Comparison of ENCODE assay signal across 23 mouse cellular contexts in the genomic region with DNA sequence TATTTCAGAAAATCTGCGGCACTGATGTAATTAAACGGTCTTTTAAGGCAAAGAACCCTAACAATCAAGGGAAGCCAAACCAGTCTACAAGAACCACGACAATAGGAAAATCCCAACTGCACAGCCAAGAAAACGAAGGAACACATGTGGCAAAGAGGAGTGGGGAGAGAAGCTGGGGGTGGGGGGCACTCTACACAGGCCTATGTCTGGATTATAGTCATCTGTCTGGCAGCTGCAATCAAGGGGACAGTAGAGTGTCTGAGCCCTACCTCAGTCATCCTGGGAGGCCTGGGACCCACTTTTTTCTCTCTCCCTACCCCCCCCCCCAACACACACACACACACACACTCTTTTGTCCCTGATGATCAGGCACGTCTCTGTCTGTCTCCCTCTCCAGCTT. TPM values are rescaled to one million over a fixed set of nuclear protein-coding genes. Genes with fewer than 3 reads are reported as not detected.
DNase-seq lines count a peak whose midpoint lies in the region; ATAC-seq and TF ChIP-seq lines count a peak whose summit lies in the region.
"Had no signal": no experiment of that assay in that cellular context is flagged by ENCODE, and none has a peak within 500 bp of the region (broad histone marks: within the 10 kb centered on the region; RNA-seq: fewer than 3 reads in every experiment).

No protein-coding gene starts in this region.

- DNase-seq in hindbrain, postnatal 0 days (ENCODE audit: low spot score) = no peak
- DNase-seq in midbrain, embryonic 10.5 days (ENCODE audit: low spot score) = no peak
- no peak for DNase-seq in cerebellum, adult 11-12 months
- DNase-seq: cerebellum, adult 8-10 months; gastrocnemius, adult 2 months; kidney, adult 9 months; lung, adult 18-20 months; spleen, adult 18-20 months had no signal

- no peaks in the 10 kb centered on the region for H3K9me3 ChIP-seq in hindbrain, embryonic 12.5 days (replicated peaks)
- no peaks in the 10 kb centered on the region for H3K9me3 ChIP-seq in hindbrain, postnatal 0 days (ENCODE audit: low read length)
- no peaks in the 10 kb centered on the region for H3K9me3 ChIP-seq in midbrain, embryonic 10.5 days (replicated peaks)
- H3K9me3 ChIP-seq in midbrain, embryonic 15.5 days = no peaks in the 10 kb centered on the region
- H3K9me3 ChIP-seq in embryonic facial prominence, embryonic 13.5 days = no peaks in the 10 kb centered on the region
- H3K9me3 ChIP-seq in stomach, embryonic 16.5 days (replicated peaks; ENCODE audit: control insufficient read depth, low read length) = no peaks in the 10 kb centered on the region
- H3K9me3 ChIP-seq: forebrain, embryonic 12.5 days; heart, embryonic 13.5 days; midbrain, embryonic 13.5 days had no signal

- H3K27ac ChIP-seq in hindbrain, embryonic 12.5 days = peak overlapping the region; percentile 52
- no peak overlapping the region for H3K27ac ChIP-seq in hindbrain, postnatal 0 days
- 0 out of 2 replicates have a peak overlapping the region, but pooled peaks have one; percentile 13 for H3K27ac ChIP-seq in midbrain, embryonic 10.5 days (replicated peaks)
- H3K27ac ChIP-seq in midbrain, embryonic 15.5 days = no peak overlapping the region
- H3K27ac ChIP-seq in embryonic facial prominence, embryonic 13.5 days = peak overlapping the region; percentile 72
- H3K27ac ChIP-seq in stomach, embryonic 16.5 days (ENCODE audit: low read length) = peak overlapping the region; percentile 8; the same call in 1 of the 2 replicates
- H3K27ac ChIP-seq: forebrain, embryonic 12.5 days; gastrocnemius, adult 2 months; heart, embryonic 13.5 days; midbrain, embryonic 13.5 days had no signal

- H3K36me3 ChIP-seq in hindbrain, embryonic 12.5 days = no peaks in the 10 kb centered on the region
- H3K36me3 ChIP-seq in hindbrain, postnatal 0 days (ENCODE audit: insufficient read depth, low read length) = no peaks in the 10 kb centered on the region
- H3K36me3 ChIP-seq in midbrain, embryonic 10.5 days = no peaks in the 10 kb centered on the region
- H3K36me3 ChIP-seq in midbrain, embryonic 15.5 days (replicated peaks) = no peaks in the 10 kb centered on the region
- no peaks in the 10 kb centered on the region for H3K36me3 ChIP-seq in embryonic facial prominence, embryonic 13.5 days
- no peaks in the 10 kb centered on the region for H3K36me3 ChIP-seq in stomach, embryonic 16.5 days (ENCODE audit: control insufficient read depth, insufficient read depth, low read length)
- H3K36me3 ChIP-seq: forebrain, embryonic 12.5 days; heart, embryonic 13.5 days; midbrain, embryonic 13.5 days had no signal

- H3K9ac ChIP-seq in hindbrain, embryonic 12.5 days = no peak overlapping the region
- H3K9ac ChIP-seq in hindbrain, postnatal 0 days (replicated peaks; ENCODE audit: low read length) = no peak overlapping the region
- H3K9ac ChIP-seq in midbrain, embryonic 15.5 days = no peak overlapping the region
- H3K9ac ChIP-seq in embryonic facial prominence, embryonic 13.5 days = no peak overlapping the region
- H3K9ac ChIP-seq in stomach, embryonic 16.5 days (ENCODE audit: low read length) = no peak overlapping the region
- H3K9ac ChIP-seq: forebrain, embryonic 12.5 days; heart, embryonic 13.5 days; midbrain, embryonic 13.5 days had no signal

- 65% methylated on average over 5 of the region's 5 CpGs for WGBS in hindbrain, embryonic 12.5 days
- WGBS in hindbrain, postnatal 0 days = 71% methylated on average over 5 of the region's 5 CpGs
- WGBS in midbrain, embryonic 10.5 days = 80% methylated on average over 5 of the region's 5 CpGs
- 58% methylated on average over 5 of the region's 5 CpGs for WGBS in midbrain, embryonic 15.5 days
- 23% methylated on average over 5 of the region's 5 CpGs for WGBS in embryonic facial prominence, embryonic 13.5 days
- 62% methylated on average over 5 of the region's 5 CpGs for WGBS in stomach, embryonic 16.5 days

- no peak overlapping the region for H3K4me3 ChIP-seq in hindbrain, embryonic 12.5 days
- H3K4me3 ChIP-seq in hindbrain, postnatal 0 days (ENCODE audit: low read length) = no peak overlapping the region
- no peak overlapping the region for H3K4me3 ChIP-seq in midbrain, embryonic 10.5 days
- H3K4me3 ChIP-seq in midbrain, embryonic 15.5 days = no peak overlapping the region
- no peak overlapping the region for H3K4me3 ChIP-seq in embryonic facial prominence, embryonic 13.5 days
- H3K4me3 ChIP-seq in stomach, embryonic 16.5 days (replicated peaks; ENCODE audit: low read length) = no peak overlapping the region
- H3K4me3 ChIP-seq: forebrain, embryonic 12.5 days; gastrocnemius, adult 2 months; heart, embryonic 13.5 days; midbrain, embryonic 13.5 days had no signal

- H3K4me2 ChIP-seq in hindbrain, embryonic 12.5 days (replicated peaks) = no peak overlapping the region
- no peak overlapping the region for H3K4me2 ChIP-seq in hindbrain, postnatal 0 days (ENCODE audit: low read depth, low read length)
- H3K4me2 ChIP-seq in midbrain, embryonic 15.5 days = no peak overlapping the region
- no peak overlapping the region for H3K4me2 ChIP-seq in embryonic facial prominence, embryonic 13.5 days
- no peak overlapping the region for H3K4me2 ChIP-seq in stomach, embryonic 16.5 days (ENCODE audit: low read depth, low read length)
- H3K4me2 ChIP-seq: forebrain, embryonic 12.5 days; heart, embryonic 13.5 days; midbrain, embryonic 13.5 days had no signal

- no peak for TF ChIP-seq CTCF in hindbrain, postnatal 0 days (IDR thresholded peaks at IDR 0.05; ENCODE audit: low read depth)

- ATAC-seq in hindbrain, embryonic 12.5 days (ENCODE audit: low FRiP score) = no peak
- ATAC-seq in hindbrain, postnatal 0 days = no peak
- no peak for ATAC-seq in midbrain, embryonic 15.5 days (replicated peaks)
- peak; percentile 56; the same call in 1 of the 2 replicates for ATAC-seq in embryonic facial prominence, embryonic 13.5 days (ENCODE audit: insufficient number of reproducible peaks, insufficient read depth, low FRiP score, low TSS enrichment, low read depth)
- no peak for ATAC-seq in stomach, embryonic 16.5 days (ENCODE audit: insufficient read depth, low FRiP score)
- ATAC-seq: inflammation-experienced regulatory T-cells, adult 6 months; midbrain, embryonic 13.5 days had no signal

- H3K4me1 ChIP-seq in hindbrain, embryonic 12.5 days = peaks cover 6% of the 10 kb centered on the region; the same call in 1 of the 2 replicates
- no peaks in the 10 kb centered on the region for H3K4me1 ChIP-seq in hindbrain, postnatal 0 days (ENCODE audit: insufficient read depth, low read length)
- H3K4me1 ChIP-seq in midbrain, embryonic 10.5 days = peaks cover 6% of the 10 kb centered on the region
- 0 out of 2 replicates have a peak, but pooled peaks cover 2% of the 10 kb centered on the region for H3K4me1 ChIP-seq in midbrain, embryonic 15.5 days
- H3K4me1 ChIP-seq in embryonic facial prominence, embryonic 13.5 days = peaks cover 54% of the 10 kb centered on the region
- 0 out of 2 replicates have a peak, but pooled peaks cover 5% of the 10 kb centered on the region for H3K4me1 ChIP-seq in stomach, embryonic 16.5 days (ENCODE audit: control insufficient read depth, insufficient read depth, low read length)

- no peaks in the 10 kb centered on the region for H3K27me3 ChIP-seq in hindbrain, embryonic 12.5 days
- H3K27me3 ChIP-seq in hindbrain, postnatal 0 days (ENCODE audit: insufficient read depth, low read length) = no peaks in the 10 kb centered on the region
- H3K27me3 ChIP-seq in midbrain, embryonic 10.5 days (ENCODE audit: low read depth, poor library complexity, severe bottlenecking) = no peaks in the 10 kb centered on the region
- no peaks in the 10 kb centered on the region for H3K27me3 ChIP-seq in midbrain, embryonic 15.5 days (replicated peaks)
- H3K27me3 ChIP-seq in embryonic facial prominence, embryonic 13.5 days = no peaks in the 10 kb centered on the region
- H3K27me3 ChIP-seq in stomach, embryonic 16.5 days (ENCODE audit: control insufficient read depth, insufficient read depth, low read length) = no peaks in the 10 kb centered on the region
- H3K27me3 ChIP-seq: forebrain, embryonic 12.5 days; heart, embryonic 13.5 days; midbrain, embryonic 13.5 days had no signal

RNA-seq across cellular contexts. Expression of a gene that starts 12.0 kb away (rescaled TPM):
- not detected in 2 replicates for polyA plus RNA-seq in hindbrain, embryonic 12.5 days (2016; fragmentation: Nextera tagmentation; extraction: Ambion mirVana)
- total RNA-seq in hindbrain, postnatal 0 days (2014; rRNA removed) = 0.05 TPM in 1 of 2 replicates, not detected in the other
- polyA plus RNA-seq in hindbrain, postnatal 0 days (2015; fragmentation: Nextera tagmentation; extraction: Ambion mirVana) = 0.06 TPM in 1 of 2 replicates, not detected in the other
- polyA plus RNA-seq in midbrain, embryonic 10.5 days (2016; fragmentation: Nextera tagmentation; extraction: Ambion mirVana) = 0.05 TPM in 1 of 2 replicates, not detected in the other
- polyA plus RNA-seq in midbrain, embryonic 15.5 days (2015; fragmentation: Nextera tagmentation; extraction: Ambion mirVana) = not detected in 2 replicates
- polyA plus RNA-seq in embryonic facial prominence, embryonic 13.5 days (2015; fragmentation: Nextera tagmentation; extraction: Ambion mirVana) = not detected in 2 replicates
- polyA plus RNA-seq in stomach, embryonic 16.5 days (2015; fragmentation: Nextera tagmentation; extraction: Ambion mirVana) = not detected in 2 replicates
- total RNA-seq: gastrocnemius, adult 2 months; hematopoietic stem cell, adult 5-6 weeks; layer of hippocampus, postnatal 25 days; left cerebral cortex, postnatal 25 days; liver, adult 2 months; megakaryocyte progenitor cell, adult 5-6 weeks had no signal
- polyA plus RNA-seq: C2C12; forebrain, embryonic 12.5 days; heart, embryonic 13.5 days; liver, adult 2 months; midbrain, embryonic 13.5 days; neural tube, embryonic 14.5 days had no signal

Comparison
In these comparisons a context has a peak if more than half of its experiments do, and no peak if none do; other contexts are left out.
1. H3K27ac ChIP-seq: peak in hindbrain, embryonic 12.5 days (single experiment), midbrain, embryonic 10.5 days (single experiment), embryonic facial prominence, embryonic 13.5 days (single experiment) and stomach, embryonic 16.5 days (single experiment); none in hindbrain, postnatal 0 days (single experiment) and midbrain, embryonic 15.5 days (single experiment).